Mouse (Mus musculus) urinary bladder, postnatal 14 days (tissue): ENCODE measurements around the gene Olfr676.
"Not testable (repeated sequence)": the region's sequence is repeated elsewhere in the genome, so short reads cannot be mapped to it uniquely, and the experiment has no call there.

ENCODE experiments used
- DNase-seq: peaks from one replicate; pipeline ENCODE4 v3.0.0; 2021; ENCODE audit warnings: low spot score

Gene Olfr676

GRCm38 (mm10) chr7:105032398-105032797 is at the start of gene Olfr676:
TSS of gene Olfr676 (plus strand) at chr7:105032698.
- DNase-seq: no peak

- DNase-seq: no peak
Observed at GRCm38 (mm10) chr7:105001929-105002328, 30.6 kb upstream of the Olfr676 start, which contains the start of gene Olfr672. TSS of gene Olfr672 (minus strand) at chr7:105002029.

GRCm38 (mm10) chr7:105022530-105022929 is 10.0 kb upstream of the Olfr676 start:
- no peak for DNase-seq

- no peak for DNase-seq
Observed at GRCm38 (mm10) chr7:105028360-105028759, 4.1 kb upstream of the Olfr676 start, which contains the start of gene Olfr675. TSS of gene Olfr675 (minus strand) at chr7:105028460.

GRCm38 (mm10) chr7:105033836-105034235 is 1.3 kb downstream of the Olfr676 start:
- DNase-seq: not testable (repeated sequence)

- DNase-seq: no peak
Observed at GRCm38 (mm10) chr7:105058951-105059350, 26.5 kb downstream of the Olfr676 start.

GRCm38 (mm10) chr7:105064175-105064574 is 31.7 kb downstream of the Olfr676 start, which contains the start of gene Olfr678:
TSS of gene Olfr678 (plus strand) at chr7:105064475.
- DNase-seq: no peak

- DNase-seq: no peak
Observed at GRCm38 (mm10) chr7:105080905-105081304, 48.4 kb downstream of the Olfr676 start, which contains the start of gene Olfr679. TSS of gene Olfr679 (plus strand) at chr7:105081205.
